Mouse (Mus musculus) T-helper 1 cell (primary cell): Measurements from ENCODE around the gene Onecut1.

ENCODE experiments used
- in situ Hi-C: fragments of 300-600 bp; cut with MboI, MseI; formaldehyde crosslinking; loops from one replicate; pipeline ENCODE4 v1.15.1; 2025; ENCODE audit warnings: high pct_unique_total_duplicates

Gene Onecut1

GRCm38 (mm10) chr9:74860461-74860860 is 1.3 kb upstream of the Onecut1 start:
- in situ Hi-C loops: no loop called here

DNA sequence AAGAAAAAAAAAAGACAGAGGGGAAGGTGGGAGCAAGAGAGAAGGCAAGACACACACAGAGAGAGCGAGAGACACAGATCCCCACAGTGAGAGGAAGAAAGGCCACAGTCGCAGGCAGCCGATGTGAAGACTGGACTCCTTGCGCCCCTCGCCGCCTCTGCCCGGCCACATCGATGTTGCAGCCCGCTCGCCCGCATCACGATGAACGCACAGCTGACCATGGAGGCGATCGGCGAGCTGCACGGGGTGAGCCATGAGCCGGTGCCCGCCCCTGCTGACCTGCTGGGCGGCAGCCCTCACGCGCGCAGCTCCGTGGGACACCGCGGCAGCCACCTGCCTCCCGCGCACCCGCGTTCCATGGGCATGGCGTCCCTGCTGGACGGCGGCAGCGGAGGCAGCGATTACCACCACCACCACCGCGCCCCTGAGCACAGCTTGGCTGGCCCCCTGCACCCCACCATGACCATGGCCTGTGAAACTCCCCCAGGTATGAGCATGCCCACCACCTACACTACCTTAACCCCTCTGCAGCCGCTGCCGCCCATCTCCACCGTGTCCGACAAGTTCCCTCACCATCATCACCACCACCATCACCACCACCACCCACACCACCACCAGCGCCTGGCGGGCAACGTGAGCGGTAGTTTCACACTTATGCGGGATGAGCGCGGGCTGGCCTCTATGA is 517 bp downstream of the Onecut1 start:
- in situ Hi-C loops: no loop called here

DNA sequence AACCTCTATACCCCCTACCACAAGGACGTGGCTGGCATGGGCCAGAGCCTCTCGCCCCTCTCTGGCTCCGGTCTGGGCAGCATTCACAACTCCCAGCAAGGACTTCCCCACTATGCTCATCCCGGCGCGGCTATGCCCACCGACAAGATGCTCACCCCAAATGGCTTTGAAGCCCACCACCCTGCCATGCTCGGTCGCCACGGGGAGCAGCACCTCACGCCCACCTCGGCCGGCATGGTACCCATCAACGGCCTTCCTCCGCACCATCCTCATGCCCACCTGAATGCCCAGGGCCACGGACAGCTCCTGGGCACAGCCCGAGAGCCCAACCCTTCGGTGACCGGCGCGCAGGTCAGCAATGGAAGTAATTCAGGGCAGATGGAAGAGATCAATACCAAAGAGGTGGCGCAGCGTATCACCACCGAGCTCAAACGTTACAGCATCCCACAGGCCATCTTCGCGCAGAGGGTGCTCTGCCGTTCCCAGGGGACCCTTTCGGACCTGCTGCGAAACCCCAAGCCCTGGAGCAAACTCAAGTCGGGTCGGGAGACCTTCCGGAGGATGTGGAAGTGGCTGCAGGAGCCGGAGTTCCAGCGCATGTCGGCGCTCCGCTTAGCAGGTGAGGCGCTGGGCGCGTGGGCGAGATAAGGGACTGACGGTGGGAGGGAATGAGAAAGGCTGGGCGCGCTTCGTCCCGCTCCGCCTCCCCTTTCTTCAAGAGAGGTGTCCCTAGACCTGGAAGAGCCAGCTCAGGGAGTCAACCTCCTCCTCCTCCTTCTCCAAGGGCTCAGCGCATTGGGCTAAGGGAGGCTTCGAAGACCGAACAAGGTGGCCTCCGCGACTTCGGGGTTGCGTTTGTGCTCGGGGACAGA is 1.3 kb downstream of the Onecut1 start:
- in situ Hi-C loops: no loop called here

DNA sequence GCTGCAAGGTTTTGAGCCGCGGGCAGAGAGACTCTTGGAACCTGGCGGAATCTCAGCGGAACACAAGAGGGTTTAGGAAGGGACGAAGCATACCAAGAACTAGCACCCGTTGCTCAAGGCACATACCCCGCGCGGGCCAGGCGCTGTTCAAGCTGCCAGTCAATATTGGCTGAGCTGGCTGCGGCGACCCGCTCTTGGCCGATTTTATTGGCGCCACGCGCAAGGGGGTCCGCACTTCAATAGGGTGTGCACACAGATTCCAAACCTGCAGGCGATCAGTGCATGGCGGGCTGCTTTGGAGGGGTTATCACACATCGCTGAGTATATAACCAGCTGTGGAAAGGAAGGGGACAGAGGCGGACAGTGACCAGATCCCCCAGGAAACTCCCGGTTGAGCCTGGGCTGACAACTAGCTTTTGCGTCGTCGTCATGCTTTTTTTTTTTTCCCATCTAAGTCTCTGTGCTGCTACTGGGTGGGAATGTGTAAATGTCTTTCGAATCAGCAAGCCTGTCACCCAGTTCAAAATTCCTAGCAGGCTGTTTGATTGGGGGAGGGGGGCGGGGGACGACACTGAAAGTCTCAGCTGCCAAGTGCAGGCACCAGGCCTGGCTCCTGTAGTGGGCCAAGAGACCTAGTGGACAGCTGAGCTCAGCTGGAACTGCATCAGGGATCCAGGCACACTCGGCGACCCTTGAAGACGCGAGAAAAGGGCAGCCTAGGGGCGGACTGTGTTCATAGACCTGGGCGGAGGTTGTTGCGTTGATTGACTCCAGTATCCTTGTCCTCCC is 2.1 kb downstream of the Onecut1 start:
- in situ Hi-C loops: no loop called here

DNA sequence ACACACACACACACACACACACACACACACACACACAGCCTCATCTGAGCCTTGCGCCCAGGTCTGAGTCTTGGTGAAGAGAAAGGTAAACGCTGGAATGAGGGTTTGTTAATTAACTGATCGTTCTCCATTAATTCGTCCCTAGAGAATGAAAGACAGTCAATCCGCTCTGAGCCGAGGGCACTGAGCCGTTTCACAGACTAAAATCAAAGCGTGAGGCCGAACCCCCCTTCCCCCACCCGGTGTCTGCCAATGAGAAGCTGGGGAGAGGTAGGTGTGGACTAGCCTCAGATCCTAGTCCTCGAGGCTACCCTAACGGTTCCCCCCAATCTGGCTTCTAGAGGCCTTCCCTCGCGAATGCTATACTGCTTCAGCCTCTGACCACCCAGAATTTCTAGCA is 2.8 kb downstream of the Onecut1 start:
- in situ Hi-C loops: no loop called here

GRCm38 (mm10) chr9:74866596-74867313 is 5.0 kb downstream of the Onecut1 start:
- in situ Hi-C loops: no loop called here

GRCm38 (mm10) chr9:74867641-74868205 is 6.0 kb downstream of the Onecut1 start:
- in situ Hi-C loops: no loop called here

DNA sequence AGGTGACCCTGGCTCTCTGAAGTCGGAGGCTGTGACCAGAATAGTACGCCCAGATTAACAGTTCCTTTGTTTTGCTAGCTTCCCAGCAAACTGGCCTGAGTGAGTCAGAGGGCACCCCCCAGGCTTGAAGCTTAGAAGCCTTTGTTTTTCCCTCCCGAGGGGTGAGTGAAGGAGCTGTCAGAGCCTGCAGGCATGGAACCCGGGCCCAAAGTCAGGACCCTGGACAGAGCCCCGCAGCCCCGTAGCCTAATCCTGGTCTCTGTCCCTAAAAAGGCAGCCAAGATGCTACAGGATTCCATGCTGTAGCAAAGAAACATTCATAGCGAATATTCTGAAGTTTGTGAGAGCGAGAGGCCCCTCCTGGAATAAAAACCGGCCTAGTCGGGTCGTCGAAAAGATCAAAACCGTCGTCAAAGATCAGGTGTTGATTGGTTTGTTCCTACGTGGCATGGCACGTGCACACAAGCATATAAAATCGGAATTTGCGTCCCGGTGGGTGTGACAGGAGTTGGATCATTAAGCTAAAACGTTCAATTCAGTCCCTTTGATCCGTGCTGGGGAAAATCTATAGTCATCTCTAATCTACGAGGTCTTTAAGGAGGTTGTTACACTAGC is 6.7 kb downstream of the Onecut1 start:
- in situ Hi-C loops: no loop called here

GRCm38 (mm10) chr9:74870960-74871688 is 9.4 kb downstream of the Onecut1 start:
- in situ Hi-C loops: loop anchor here (5.0 kb wide), 1 partner anchor 729 kb away; no protein-coding TSS in a partner anchor

DNA sequence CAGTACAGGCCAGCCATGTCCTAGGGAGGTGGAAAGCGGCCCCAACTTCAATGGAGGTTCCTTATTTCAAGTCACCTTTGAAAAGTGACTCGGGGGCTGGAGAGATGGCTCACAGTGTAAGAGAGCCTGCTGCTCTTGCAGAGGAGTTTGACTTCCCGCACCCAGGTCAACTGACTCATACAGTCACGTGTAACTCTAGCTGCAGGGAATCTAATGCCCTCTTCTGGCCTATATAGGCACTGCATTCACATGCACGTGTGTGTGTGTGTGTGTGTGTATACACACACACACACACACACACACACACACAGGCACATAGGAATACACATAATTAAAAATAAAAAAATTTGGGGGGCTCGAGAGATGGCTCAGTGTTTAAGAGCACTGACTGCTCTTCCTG is 14.6 kb downstream of the Onecut1 start:
- in situ Hi-C loops: no loop called here

DNA sequence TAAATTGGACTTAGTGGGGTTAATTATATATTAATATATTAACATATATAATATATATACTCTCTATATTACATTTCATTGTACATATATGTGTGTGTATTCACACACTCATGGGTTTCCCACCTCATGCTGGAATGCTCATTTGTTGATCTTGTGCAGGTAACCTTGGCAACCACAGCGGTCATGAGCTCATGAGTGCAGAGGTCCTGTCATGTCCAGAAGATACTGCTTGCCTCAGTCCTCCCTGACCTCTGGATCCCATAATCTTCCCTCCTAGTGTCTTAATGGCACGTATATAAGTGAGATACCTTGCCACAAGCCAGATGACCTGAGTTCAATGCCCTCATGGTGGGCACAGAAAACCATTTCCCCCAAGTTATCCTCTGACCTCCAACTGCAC is 16.0 kb downstream of the Onecut1 start:
- in situ Hi-C loops: no loop called here

GRCm38 (mm10) chr9:74887866-74888265 is 26.1 kb downstream of the Onecut1 start:
- in situ Hi-C loops: no loop called here

DNA sequence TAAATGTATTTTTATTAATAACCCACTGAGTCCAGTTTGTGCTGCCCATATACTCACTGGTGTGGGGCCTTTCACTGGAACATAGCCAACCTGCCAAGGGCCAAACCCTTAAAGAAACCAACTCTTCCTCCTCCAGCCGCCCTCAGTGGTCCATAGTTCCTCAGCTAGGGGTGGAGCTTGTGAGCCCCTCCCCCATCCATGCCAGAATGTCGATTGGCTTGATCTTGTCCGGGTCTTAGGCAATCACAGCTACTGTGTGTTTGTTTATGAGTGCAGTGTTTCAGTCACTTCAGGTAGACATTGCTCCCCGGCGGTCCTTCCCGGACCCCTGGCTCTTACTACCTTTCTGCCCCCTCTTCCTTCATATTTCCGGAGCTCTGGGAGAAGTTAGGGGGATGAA is 35.0 kb downstream of the Onecut1 start:
- in situ Hi-C loops: no loop called here

DNA sequence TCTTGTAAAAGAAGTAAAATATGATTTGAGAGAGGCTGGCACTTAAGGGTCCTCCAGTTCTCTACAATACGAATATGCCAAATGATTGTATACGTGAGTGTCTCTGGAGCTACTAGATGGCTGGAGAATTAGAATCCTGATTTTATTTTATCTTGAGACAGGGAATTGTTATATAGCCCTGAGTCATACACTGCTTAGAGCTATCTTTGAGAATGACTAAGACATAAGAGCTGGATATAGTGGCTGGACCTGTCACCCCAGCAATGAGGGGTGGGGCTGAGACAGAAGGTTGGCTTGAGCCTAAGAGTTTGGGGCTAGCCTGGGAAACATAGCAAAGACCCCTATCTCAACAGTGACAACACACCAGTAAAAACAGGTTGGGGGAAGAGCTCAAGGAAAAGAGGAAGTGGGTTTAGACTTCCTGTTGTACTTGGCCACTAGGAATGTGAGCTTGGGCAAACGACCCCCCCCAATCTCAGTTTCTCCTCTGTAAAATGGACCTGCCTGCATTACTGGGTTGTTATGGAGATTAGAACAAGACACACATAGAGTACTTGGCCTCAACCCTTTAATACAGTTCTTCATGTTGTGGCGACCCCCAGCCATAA is 35.8 kb downstream of the Onecut1 start:
- in situ Hi-C loops: no loop called here

DNA sequence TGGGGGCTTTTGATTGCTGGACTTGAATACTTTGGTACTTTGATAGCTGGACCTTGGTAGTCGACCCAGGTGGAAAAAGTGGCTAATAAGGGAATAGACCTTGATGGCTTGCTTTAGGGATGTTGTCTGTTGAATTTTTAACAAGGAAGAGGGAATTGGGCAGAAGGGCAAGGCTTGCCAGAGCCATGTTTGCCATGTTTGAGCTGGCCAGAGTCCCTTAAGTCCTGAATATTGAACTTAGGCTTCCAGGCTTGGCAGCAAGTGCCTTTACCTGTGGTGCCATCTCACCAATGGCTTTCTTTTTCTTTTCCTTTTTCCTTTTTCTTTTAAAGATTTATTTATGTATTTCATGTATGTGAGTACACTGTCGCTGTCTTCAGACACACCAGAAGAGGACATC is 38.4 kb downstream of the Onecut1 start:
- in situ Hi-C loops: loop anchor here (10.0 kb wide), 1 partner anchor 395 kb away; no protein-coding TSS in a partner anchor

DNA sequence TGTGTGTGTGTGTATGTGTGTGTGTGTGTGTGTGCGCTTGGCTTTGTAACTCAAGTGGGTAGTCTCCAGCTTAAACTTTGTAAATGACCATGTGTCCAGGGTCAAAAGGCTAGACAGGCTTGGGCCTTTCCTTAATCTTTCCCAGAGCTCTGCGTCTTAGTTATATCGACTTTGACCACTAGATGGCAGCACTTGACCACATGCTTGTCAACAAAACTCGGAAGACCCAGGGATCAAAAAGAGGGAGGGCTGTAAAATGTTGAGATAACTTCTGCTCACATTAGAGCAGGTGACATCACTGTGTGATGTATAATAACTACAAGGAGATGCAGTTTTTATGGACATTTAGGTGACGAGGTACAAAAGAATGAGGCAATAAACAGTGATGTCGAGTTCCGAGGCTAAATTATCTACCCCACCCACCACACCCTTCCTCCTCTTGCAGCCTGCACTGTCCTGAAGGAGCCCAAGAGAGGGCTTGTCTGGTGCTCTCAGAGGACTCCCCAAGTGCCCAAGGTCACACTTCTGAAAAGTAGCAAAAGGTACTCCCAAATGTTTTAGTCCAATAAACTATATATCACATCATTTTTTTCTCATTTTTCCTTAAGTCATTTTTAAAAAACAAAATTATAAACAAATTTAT is 43.3 kb downstream of the Onecut1 start:
- in situ Hi-C loops: loop anchor here (5.0 to 10.0 kb wide), 2 partner anchors 117 to 390 kb away; no protein-coding TSS in a partner anchor

GRCm38 (mm10) chr9:74906951-74907350 is 45.2 kb downstream of the Onecut1 start:
- in situ Hi-C loops: loop anchor here (5.0 to 10.0 kb wide), 2 partner anchors 115 to 388 kb away; no protein-coding TSS in a partner anchor

GRCm38 (mm10) chr9:74909245-74909644 is 47.5 kb downstream of the Onecut1 start:
- in situ Hi-C loops: loop anchor here (5.0 to 10.0 kb wide), 2 partner anchors 113 to 386 kb away; no protein-coding TSS in a partner anchor
